Mouse (Mus musculus) right cerebral cortex, adult 2 months (tissue): Measurements from ENCODE around the gene Rinl.

Experiments
- DNase-seq, 2 experiments: peaks; one replicate each; pipeline ENCODE4 v3.0.0; 2021 to 2022; ENCODE audit warnings: low spot score in 2 of 2

Rinl gene

GRCm38 (mm10) chr7:28788307-28789195 is at the start of gene Rinl:
Gene Rinl, plus strand, starts transcription at chr7:28788969.
- DNase-seq = no peak

- DNase-seq = no peak
Measured at GRCm38 (mm10) chr7:28739829-28740228, 48.9 kb upstream of the Rinl start.

- peak in 1 of 2 experiments; percentile 28 for DNase-seq
Measured at GRCm38 (mm10) chr7:28740949-28741348, 47.8 kb upstream of the Rinl start.

- DNase-seq = no peak
Measured at GRCm38 (mm10) chr7:28741368-28741708, 47.4 kb upstream of the Rinl start.

GRCm38 (mm10) chr7:28741709-28742438 is 46.9 kb upstream of the Rinl start, which contains the start of the genes Mrps12 and Sars2:
Gene Mrps12, minus strand, starts transcription at chr7:28741820.
Gene Sars2, plus strand, starts transcription at chr7:28741992.
- DNase-seq = peak; percentile 95 to 99

GRCm38 (mm10) chr7:28749935-28750334 is 38.8 kb upstream of the Rinl start:
- DNase-seq = no peak

GRCm38 (mm10) chr7:28756079-28756478 is 32.7 kb upstream of the Rinl start, which contains the start of gene Ccer2:
Gene Ccer2, plus strand, starts transcription at chr7:28756174.
- no peak for DNase-seq

GRCm38 (mm10) chr7:28758623-28759022 is 30.1 kb upstream of the Rinl start:
- no peak for DNase-seq

GRCm38 (mm10) chr7:28761907-28762306 is 26.9 kb upstream of the Rinl start:
- DNase-seq = no peak

- no peak for DNase-seq
Measured at GRCm38 (mm10) chr7:28765211-28765610, 23.6 kb upstream of the Rinl start.

GRCm38 (mm10) chr7:28766173-28766879 is 22.4 kb upstream of the Rinl start, which contains the start of gene Sirt2:
Gene Sirt2, plus strand, starts transcription at chr7:28766735.
- DNase-seq = peak; percentile 99

GRCm38 (mm10) chr7:28766910-28767309 is 21.9 kb upstream of the Rinl start:
- no peak for DNase-seq

- DNase-seq = no peak
Measured at GRCm38 (mm10) chr7:28767462-28767965, 21.3 kb upstream of the Rinl start, which contains the start of gene Nfkbib. Gene Nfkbib, minus strand, starts transcription at chr7:28767512.

GRCm38 (mm10) chr7:28769414-28769958 is 19.3 kb upstream of the Rinl start:
- DNase-seq = no peak

GRCm38 (mm10) chr7:28770309-28770708 is 18.5 kb upstream of the Rinl start:
- no peak for DNase-seq

- no peak for DNase-seq
Measured at GRCm38 (mm10) chr7:28771867-28772266, 16.9 kb upstream of the Rinl start.

GRCm38 (mm10) chr7:28773163-28773562 is 15.6 kb upstream of the Rinl start:
- no peak for DNase-seq

GRCm38 (mm10) chr7:28774164-28774563 is 14.6 kb upstream of the Rinl start:
- DNase-seq = no peak

- no peak for DNase-seq
Measured at GRCm38 (mm10) chr7:28775129-28775528, 13.6 kb upstream of the Rinl start.

- no peak for DNase-seq
Measured at GRCm38 (mm10) chr7:28778825-28779224, 9.9 kb upstream of the Rinl start.

GRCm38 (mm10) chr7:28780067-28780658 is 8.6 kb upstream of the Rinl start:
- DNase-seq = peak; percentile 93 to 94
